Mouse (Mus musculus): Measurements from ENCODE around the gene Gm10681.
"Not testable (repeated sequence)": the region's sequence is repeated elsewhere in the genome, so short reads cannot be mapped to it uniquely, and the experiment has no call there.

Gm10681 gene

DNA sequence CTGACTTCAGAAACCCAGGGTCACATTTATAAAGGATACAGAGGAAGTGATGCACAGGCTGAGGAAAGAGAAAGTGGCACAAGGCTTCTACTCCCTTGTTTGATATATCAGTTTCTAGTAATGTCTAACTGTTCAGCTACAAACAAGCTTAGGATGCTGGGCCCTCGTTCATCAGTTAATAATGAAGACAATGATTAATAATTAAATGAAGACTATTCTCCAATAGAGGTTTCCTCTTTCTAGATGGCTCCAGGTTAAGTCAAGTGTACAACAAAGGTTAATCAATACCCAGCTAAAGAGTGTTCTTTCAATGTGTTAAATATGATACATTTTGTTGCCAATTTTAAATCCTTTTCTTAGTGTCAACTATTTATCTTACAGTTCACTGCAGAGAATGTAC is 78.2 kb downstream of the Gm10681 start, which contains the start of gene Hsd3b4:
Gene Hsd3b4 (minus strand): TSS at position 101 of the 400 bp plus-strand sequence.
- DNase-seq (ENCODE audit: low spot score): not testable (repeated sequence)

- not testable (repeated sequence) for DNase-seq (ENCODE audit: low spot score)
These were observed 81.4 kb downstream of the Gm10681 start for GRCm38 (mm10) chr3:98507229-98507628.

Measured in urinary bladder, postnatal 14 days (tissue).